Mouse (Mus musculus): ENCODE measurements around the gene Rab23.

Gene Rab23

DNA sequence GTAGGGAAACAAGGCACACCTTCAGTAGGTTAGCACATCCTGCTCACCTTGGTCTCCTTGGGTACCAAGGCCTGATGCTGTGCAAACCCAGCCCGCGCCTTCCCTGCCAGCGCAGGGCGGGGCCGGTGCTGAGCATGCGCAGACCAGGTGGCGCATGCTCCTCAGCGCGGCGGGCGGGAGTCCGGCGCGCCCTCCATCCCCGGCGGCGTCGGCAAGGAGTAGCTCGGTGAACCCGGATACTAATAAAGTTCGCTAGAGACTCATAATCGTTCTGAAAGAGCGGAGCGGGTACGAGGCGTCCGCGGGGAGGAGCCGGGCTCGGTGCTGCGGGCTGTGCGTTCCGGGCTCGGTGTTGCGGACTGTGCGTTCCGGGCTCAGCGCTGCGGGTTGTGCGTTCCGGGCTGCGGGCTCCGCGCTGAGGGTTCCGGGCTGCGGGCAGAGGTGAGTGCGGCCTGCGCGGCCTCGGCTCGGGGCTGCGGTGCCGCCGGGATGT lies at the start of gene Rab23:
Gene Rab23, plus strand, starts transcription at position 155 of the 493 bp plus-strand sequence.
- DNase-seq (ENCODE audit: low spot score): peak; percentile 76

DNA sequence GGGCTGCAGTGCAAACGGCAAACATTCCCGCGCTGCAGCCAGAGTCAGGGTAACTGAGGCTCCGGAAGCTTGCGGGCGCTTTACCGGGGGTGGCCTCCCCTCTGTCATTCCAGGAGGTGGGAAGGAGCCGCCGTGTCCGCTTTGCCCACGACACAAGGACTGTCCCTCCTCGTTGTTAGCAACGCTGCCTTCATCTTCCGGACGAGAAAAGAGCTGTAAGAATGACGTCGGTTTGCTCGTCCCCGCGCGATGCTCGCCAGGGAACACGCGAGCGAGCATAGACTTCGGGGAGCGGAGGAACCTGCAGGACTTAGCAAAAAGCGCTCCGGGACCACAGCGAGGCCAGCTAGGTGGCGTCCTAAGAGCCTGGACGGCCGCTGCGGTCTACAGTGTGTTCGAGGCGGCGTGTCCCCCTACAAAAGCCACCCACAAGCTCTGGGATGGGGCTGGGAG lies 49.5 kb upstream of the Rab23 start:
- peak; percentile 63 for DNase-seq (ENCODE audit: low spot score)

- DNase-seq (ENCODE audit: low spot score): no peak
These were observed 48.2 kb upstream of the Rab23 start for GRCm38 (mm10) chr1:33671441-33671840.

DNA sequence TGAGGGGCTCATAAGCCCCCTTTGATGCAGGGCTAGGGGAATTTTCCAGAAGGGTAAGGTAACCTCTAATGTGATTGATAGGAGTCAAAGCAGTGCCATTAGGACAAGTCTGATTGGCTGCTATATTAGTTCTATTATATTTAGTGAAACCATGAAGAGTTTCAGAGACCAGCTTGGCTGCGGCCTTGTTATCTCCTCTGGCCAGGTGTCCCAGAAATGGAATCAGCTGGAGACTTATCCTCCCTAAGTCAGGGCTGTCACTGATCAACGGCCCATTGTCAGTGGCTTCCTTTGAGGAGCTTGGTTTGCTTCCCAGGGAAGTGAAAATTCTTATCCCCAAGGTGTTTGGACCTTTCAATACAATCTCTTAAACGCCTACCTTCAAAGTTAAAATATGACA lies 47.6 kb upstream of the Rab23 start:
- DNase-seq (ENCODE audit: low spot score): no peak

GRCm38 (mm10) chr1:33672514-33672913 lies 47.2 kb upstream of the Rab23 start:
- DNase-seq (ENCODE audit: low spot score): no peak

GRCm38 (mm10) chr1:33673158-33673960 lies 46.3 kb upstream of the Rab23 start:
- no peak for DNase-seq (ENCODE audit: low spot score)

DNA sequence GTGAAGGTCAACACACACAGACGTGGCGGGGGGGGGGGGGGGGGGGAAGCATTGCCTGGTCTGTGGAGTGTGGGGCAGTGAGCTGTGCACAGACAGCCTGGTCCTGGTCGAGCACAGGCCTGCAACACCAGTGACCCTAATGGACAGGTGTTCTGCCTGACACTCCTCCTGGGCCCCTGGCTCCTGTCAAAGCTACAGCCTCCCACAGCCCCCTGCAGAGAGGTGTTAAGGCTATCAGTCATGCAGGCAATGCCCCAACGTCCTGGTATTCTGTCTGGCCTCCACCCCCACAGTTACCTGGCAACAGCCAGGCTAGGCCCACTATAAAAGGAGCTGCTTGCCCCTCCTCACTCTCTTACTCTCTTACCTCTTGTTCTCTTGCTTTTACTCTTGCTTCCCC lies 39.3 kb upstream of the Rab23 start:
- no peak for DNase-seq (ENCODE audit: low spot score)

DNA sequence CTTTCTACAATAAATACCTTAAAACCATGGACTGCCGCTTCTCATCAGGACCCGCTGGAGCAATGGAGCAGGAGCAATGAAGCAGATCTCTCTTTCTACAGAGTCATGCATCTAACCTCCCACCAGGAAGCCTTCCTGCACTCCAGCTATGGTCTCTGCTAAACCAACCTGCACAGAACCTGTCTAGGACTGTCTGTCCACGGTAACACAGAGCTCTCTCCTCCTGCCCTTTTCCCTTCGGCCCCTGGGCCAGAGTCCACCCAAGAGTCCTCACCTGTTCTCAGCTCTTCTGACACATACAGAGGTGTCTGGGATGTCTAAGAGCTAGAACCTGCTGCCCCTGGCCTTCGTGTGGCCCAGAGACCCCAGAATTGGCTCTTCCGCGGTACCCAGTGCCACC lies 38.8 kb upstream of the Rab23 start:
- DNase-seq (ENCODE audit: low spot score): no peak

GRCm38 (mm10) chr1:33684459-33684858 lies 35.2 kb upstream of the Rab23 start:
- DNase-seq (ENCODE audit: low spot score): no peak

- no peak for DNase-seq (ENCODE audit: low spot score)
These were observed 30.9 kb upstream of the Rab23 start for GRCm38 (mm10) chr1:33688810-33689209.

DNA sequence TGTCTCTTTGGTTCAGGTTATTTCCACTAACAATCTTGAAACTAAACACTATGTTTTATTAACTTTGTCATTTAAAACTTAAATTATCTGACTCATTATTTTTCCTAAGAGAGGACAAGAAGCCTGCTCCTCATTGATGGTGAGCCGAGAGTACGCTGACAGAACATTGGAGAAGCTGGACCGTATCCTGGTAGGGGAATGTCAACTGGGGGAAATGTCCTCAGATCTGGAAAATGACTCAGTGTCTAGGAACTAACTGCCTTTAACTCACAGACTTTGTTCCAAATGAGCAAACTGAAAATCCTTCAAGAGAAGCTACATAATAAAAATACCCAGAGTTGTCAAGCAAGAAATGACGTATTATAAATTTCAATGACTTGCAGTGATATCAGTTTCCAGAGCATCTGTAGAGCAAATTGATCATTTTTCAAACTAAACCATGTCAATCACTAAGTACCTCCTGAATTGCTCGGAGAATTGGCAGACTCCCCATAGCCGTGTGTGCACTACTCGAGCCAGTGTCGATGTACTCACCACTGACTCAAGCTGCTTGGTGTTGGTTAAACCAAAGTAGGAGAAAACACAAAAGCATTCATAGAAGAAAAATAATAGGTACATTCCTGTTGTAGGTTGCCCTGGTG lies 30.1 kb upstream of the Rab23 start:
- no peak for DNase-seq (ENCODE audit: low spot score)

GRCm38 (mm10) chr1:33690087-33690448 lies 29.6 kb upstream of the Rab23 start:
- no peak for DNase-seq (ENCODE audit: low spot score)

- DNase-seq (ENCODE audit: low spot score): no peak
These were observed 25.8 kb upstream of the Rab23 start for GRCm38 (mm10) chr1:33693893-33694292.

DNA sequence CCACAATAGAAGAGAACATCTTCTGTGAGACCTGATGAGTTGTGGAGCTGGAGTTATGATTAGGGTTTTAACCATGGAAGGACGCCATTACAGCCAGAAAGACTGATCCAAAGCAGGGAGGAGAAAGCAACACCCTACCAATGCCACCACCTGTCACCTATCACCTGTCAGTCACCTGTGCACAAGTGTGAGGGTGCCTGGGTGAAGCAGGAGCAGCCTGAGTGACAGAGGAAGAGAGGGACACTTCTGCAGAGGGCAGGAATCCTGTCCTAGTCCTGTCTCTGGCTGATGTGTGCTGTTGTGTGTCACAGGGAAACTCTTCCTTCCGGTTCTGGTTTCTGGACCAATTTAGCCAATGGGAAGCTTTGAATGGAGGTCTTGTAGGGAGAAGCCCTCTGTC lies 23.7 kb upstream of the Rab23 start:
- no peak for DNase-seq (ENCODE audit: low spot score)

DNA sequence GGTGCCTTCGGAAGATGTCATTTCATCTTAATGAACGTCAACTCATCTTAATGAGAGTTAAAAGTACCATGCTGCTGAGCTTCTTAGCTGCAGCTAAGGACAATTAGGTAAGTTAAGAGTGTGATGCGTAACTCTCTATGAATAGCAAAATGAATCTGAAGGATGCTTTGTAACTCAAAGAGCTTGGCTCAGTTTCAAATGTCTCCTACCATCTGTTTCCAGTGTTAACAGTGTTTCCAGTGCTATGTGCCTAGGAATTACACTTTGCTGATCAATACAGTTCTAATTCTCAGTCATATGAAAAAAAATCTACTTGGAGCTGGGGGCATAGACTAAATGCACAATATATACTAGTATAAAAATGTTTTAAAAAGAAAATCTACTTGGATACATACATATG lies 18.4 kb upstream of the Rab23 start:
- DNase-seq (ENCODE audit: low spot score): no peak

DNA sequence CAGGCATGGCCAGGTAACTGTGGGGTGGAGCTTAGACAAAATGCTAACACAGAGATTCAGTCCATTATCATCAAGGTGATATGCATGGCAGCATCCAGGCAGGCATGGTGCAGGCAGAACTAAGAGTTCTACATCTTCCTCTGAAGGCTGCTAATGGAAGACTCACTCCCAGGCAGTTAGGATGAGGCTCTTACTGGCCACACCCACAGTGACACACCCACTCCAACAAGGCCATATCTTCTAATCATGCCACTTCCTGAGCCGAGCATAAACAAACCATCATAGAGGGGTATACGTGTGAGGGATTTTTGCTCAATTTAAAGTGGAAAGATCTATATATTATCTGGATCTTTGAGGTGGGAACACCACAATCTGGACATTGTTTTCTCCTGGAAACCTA lies 10.1 kb upstream of the Rab23 start:
- DNase-seq (ENCODE audit: low spot score): no peak

- DNase-seq (ENCODE audit: low spot score): no peak
These were observed 7.7 kb upstream of the Rab23 start for GRCm38 (mm10) chr1:33712026-33712425.

DNA sequence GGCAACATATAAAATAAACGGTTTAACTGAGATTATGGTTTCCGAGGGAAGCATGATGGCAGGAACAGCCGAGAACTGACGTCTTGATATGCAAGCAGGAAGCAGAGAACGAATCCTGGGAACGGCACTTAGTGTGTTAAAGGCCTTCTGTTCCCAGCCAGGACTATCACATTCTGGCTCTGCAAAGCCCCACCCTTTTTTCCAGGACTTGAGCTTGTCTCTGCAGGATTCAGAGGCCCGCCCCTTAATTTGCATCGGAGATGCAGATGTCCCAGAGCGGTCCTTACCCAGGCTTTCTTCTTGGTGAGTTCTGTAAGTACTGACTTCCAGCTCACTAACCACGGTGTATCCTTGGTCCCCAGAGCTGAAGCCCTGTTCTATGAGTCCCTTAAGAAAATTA lies 4.9 kb upstream of the Rab23 start:
- no peak for DNase-seq (ENCODE audit: low spot score)

DNA sequence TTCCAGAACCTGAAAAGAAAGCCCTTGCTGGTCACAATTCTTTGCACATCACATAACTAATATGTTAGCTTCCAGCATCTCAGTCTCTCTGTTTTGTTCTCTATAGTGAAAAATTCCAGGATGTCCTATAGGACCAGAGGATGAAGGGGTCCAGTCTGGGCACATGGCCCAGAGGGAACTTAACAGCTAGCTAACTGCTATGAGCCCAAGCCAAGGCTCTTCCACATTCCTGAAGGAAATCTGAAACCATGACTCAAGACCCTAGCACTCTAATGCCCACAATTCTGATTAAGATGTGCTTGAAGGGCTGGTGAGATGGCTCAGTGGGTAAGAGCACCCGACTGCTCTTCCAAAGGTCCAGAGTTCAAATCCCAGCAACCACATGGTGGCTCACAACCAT lies 2.1 kb upstream of the Rab23 start:
- no peak for DNase-seq (ENCODE audit: low spot score)

DNA sequence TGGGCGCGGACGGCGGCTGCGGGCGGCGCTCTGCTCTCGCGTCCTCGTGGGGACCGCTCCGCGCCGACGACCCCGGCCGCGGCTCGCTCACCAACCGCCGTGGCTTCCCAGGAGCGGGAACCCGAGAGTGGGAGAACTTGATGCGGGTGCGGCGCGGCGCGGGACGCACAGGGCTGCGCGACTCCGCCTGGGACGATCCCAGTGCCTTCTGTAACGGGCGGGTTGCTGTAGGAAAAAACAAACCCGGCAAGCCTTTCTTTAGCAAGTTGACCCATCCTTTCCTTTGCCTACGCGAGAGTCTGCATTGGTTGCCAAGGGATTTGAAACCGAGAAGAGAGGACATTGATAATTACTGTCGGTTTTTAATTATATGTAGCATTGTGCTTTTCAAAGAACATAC lies 544 bp downstream of the Rab23 start:
- DNase-seq (ENCODE audit: low spot score): no peak

DNA sequence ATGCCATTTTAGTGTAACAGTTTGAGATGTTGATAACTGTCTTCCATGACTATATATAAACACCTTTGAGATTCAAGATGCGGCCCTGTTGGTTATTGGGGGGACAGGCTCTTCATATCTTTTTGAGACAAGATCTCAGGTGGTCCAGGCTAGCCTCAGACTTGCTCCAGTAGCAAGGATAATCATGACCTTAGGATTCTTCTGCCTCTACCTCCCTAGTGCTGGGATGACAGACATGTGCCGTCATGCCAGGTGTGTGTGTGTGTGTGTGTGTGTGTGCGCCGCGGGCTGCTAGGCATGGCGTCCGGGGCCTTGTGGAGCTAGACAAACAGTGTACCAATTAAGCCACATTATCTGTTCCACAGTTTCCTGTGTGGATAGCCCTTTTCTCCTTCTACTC lies 1.3 kb downstream of the Rab23 start:
- no peak for DNase-seq (ENCODE audit: low spot score)

GRCm38 (mm10) chr1:33724516-33724915 lies 4.8 kb downstream of the Rab23 start:
- DNase-seq (ENCODE audit: low spot score): no peak

- no peak for DNase-seq (ENCODE audit: low spot score)
These were observed 5.4 kb downstream of the Rab23 start for GRCm38 (mm10) chr1:33725086-33725485.

GRCm38 (mm10) chr1:33733044-33733443 lies 13.4 kb downstream of the Rab23 start:
- DNase-seq (ENCODE audit: low spot score): no peak

Data from yolk sac, embryonic 10.5 days (tissue).